ENCODE assay signal across 15 mouse cellular contexts in genomic region chr1:92250594-92251463, GRCm38 (mm10). TPM values are rescaled to one million over a fixed set of nuclear protein-coding genes. Genes with fewer than 3 reads are reported as not detected.
DNase-seq lines count a peak whose midpoint lies in the region; TF ChIP-seq lines count a peak whose summit lies in the region.
"Had no signal": no experiment of that assay in that cellular context is flagged by ENCODE, and none has a peak within 500 bp of the region (broad histone marks: within the 10 kb centered on the region; RNA-seq: fewer than 3 reads in every experiment).

No protein-coding gene starts in this region.

- H3K27ac ChIP-seq in embryonic facial prominence, embryonic 10.5 days (replicated peaks) = no peak overlapping the region
- H3K27ac ChIP-seq in olfactory bulb, adult 2 months (ENCODE audit: insufficient read depth, low read depth, low read length) = 0 out of 2 replicates have a peak overlapping the region, but pooled peaks have one; percentile 17
- H3K27ac ChIP-seq: embryonic facial prominence, embryonic 12.5 days; hindbrain, embryonic 15.5 days; kidney, embryonic 15.5 days; liver, embryonic 12.5 days; midbrain, embryonic 12.5 days had no signal

- no peaks in the 10 kb centered on the region for H3K36me3 ChIP-seq in embryonic facial prominence, embryonic 10.5 days (replicated peaks)
- H3K36me3 ChIP-seq: embryonic facial prominence, embryonic 12.5 days; hindbrain, embryonic 15.5 days; kidney, embryonic 15.5 days; liver, embryonic 12.5 days; midbrain, embryonic 12.5 days had no signal

- WGBS in embryonic facial prominence, embryonic 10.5 days = 85% methylated on average over 10 of the region's 10 CpGs
- WGBS in olfactory bulb, adult 2 months = 78% methylated on average over 10 of the region's 10 CpGs

- H3K4me1 ChIP-seq in embryonic facial prominence, embryonic 10.5 days = peaks cover 10% of the 10 kb centered on the region
- H3K4me1 ChIP-seq in olfactory bulb, adult 2 months (ENCODE audit: control insufficient read depth, insufficient read depth, low read length) = peaks cover 39% of the 10 kb centered on the region
- H3K4me1 ChIP-seq: embryonic facial prominence, embryonic 12.5 days; hindbrain, embryonic 15.5 days; liver, embryonic 12.5 days had no signal

- no peak for TF ChIP-seq POLR2A in olfactory bulb, adult 2 months (IDR thresholded peaks at IDR 0.05; ENCODE audit: insufficient read depth, low read depth, low read length)

- no peak overlapping the region for H3K4me3 ChIP-seq in embryonic facial prominence, embryonic 10.5 days
- no peak overlapping the region for H3K4me3 ChIP-seq in olfactory bulb, adult 2 months (ENCODE audit: insufficient read depth, low read depth, low read length)
- H3K4me3 ChIP-seq: embryonic facial prominence, embryonic 12.5 days; hindbrain, embryonic 15.5 days; kidney, embryonic 15.5 days; liver, embryonic 12.5 days; midbrain, embryonic 12.5 days had no signal

- no peak for TF ChIP-seq CTCF in olfactory bulb, adult 2 months (IDR thresholded peaks at IDR 0.05; ENCODE audit: insufficient read depth, low read depth, low read length)

- H3K27me3 ChIP-seq in embryonic facial prominence, embryonic 10.5 days (replicated peaks; ENCODE audit: low read depth, poor library complexity, severe bottlenecking) = no peaks in the 10 kb centered on the region
- H3K27me3 ChIP-seq: embryonic facial prominence, embryonic 12.5 days; hindbrain, embryonic 15.5 days; kidney, embryonic 15.5 days; liver, embryonic 12.5 days had no signal

- DNase-seq in cerebellum, postnatal 36 days = peak; percentile 13 to 19
- no peak for DNase-seq in cerebellum, adult 9-10 months
- peak; percentile 14 for DNase-seq in lung, postnatal 36 days
- no peak for DNase-seq in lung, postnatal 4 days
- peak; percentile 20 for DNase-seq in embryonic facial prominence, embryonic 10.5 days (ENCODE audit: low spot score)
- DNase-seq in natural killer cell, adult 2 months (ENCODE audit: low spot score in 2 of 2) = no peak
- DNase-seq in spleen, postnatal 4 days (ENCODE audit: low spot score in 2 of 2) = no peak
- DNase-seq: heart, adult 18-20 months; spleen, adult 18-20 months had no signal

- H3K9me3 ChIP-seq in embryonic facial prominence, embryonic 10.5 days = no peaks in the 10 kb centered on the region
- H3K9me3 ChIP-seq: embryonic facial prominence, embryonic 12.5 days; hindbrain, embryonic 15.5 days; kidney, embryonic 15.5 days; liver, embryonic 12.5 days; midbrain, embryonic 12.5 days had no signal

RNA-seq across cellular contexts. Expression of gene Hdac4, which starts 55.3 kb away (rescaled TPM):
- polyA plus RNA-seq in embryonic facial prominence, embryonic 10.5 days (2016; fragmentation: Nextera tagmentation; extraction: Ambion mirVana) = 20.8 and 21.6 TPM in 2 replicates
- not detected in 2 replicates for polyA plus RNA-seq in olfactory bulb, adult 2 months (2012; ENCODE audit: insufficient read depth, insufficient read length, low replicate concordance, missing spikeins)

Comparison
In these comparisons a context has a peak if more than half of its experiments do, and no peak if none do; other contexts are left out.
1. DNase-seq: peak in cerebellum, postnatal 36 days (2 of 2), lung, postnatal 36 days (single experiment) and embryonic facial prominence, embryonic 10.5 days (single experiment); none in cerebellum, adult 9-10 months (single experiment), lung, postnatal 4 days (0 of 2), natural killer cell, adult 2 months (0 of 2) and spleen, postnatal 4 days (0 of 2).